Mouse (Mus musculus) myocyte (in vitro differentiated cells): Measurements from ENCODE around the gene Olfr1417. TPM values are rescaled to one million over a fixed set of nuclear protein-coding genes. Genes with fewer than 3 reads are reported as not detected.

Source experiments
- H3K27me3 ChIP-seq: one replicate; pipeline ENCODE4 v1.6.1; 2011; ENCODE audit not compliant: control insufficient read depth, insufficient read depth, insufficient read length
- H3K36me3 ChIP-seq: one replicate; pipeline ENCODE4 v1.6.1; 2011; ENCODE audit not compliant: control insufficient read depth, insufficient read depth
- H3K4me2 ChIP-seq: one replicate; pipeline ENCODE4 v1.6.1; 2011; ENCODE audit warnings: low read depth, control low read depth
- H3K4me3 ChIP-seq: one replicate; pipeline ENCODE4 v1.5.1; 2011; ENCODE audit warnings: mild to moderate bottlenecking, control low read depth, moderate library complexity
- H3K79me2 ChIP-seq: one replicate; pipeline ENCODE4 v1.6.1; 2011; ENCODE audit not compliant: control insufficient read depth, insufficient read depth
- H3ac ChIP-seq: one replicate; pipeline ENCODE4 v1.6.1; 2011; ENCODE audit not compliant: control insufficient read depth, insufficient read length
- CEBPB ChIP-seq: IDR thresholded peaks from 2 replicates; pipeline ENCODE4 v1.6.1; 2011; ENCODE audit warnings: mild to moderate bottlenecking, moderate library complexity; ENCODE audit not compliant: poor library complexity, insufficient read depth, severe bottlenecking
- E2F4 ChIP-seq: IDR thresholded peaks from one replicate; pipeline ENCODE4 v1.6.1; 2011; ENCODE audit warnings: mild to moderate bottlenecking, control low read depth, moderate library complexity; ENCODE audit not compliant: insufficient read depth
- MAX ChIP-seq: IDR thresholded peaks from one replicate; pipeline ENCODE4 v1.6.1; 2011; ENCODE audit warnings: low read depth, mild to moderate bottlenecking, control low read depth
- MYOD1 ChIP-seq, 3 experiments: IDR thresholded peaks; one replicate each; pipeline ENCODE4 v1.6.1; 2011; ENCODE audit warnings: control low read depth in 2 of 3, low read depth in 2 of 3, mild to moderate bottlenecking in 2 of 3, moderate library complexity in 1 of 3; ENCODE audit not compliant: insufficient read length in 2 of 3, control insufficient read depth in 1 of 3
- MYOG ChIP-seq, 3 experiments: IDR thresholded peaks; one replicate each; pipeline ENCODE4 v1.6.1; 2011; ENCODE audit warnings: control low read depth in 2 of 3, low read depth in 2 of 3, mild to moderate bottlenecking in 2 of 3; ENCODE audit not compliant: insufficient read length in 2 of 3, control insufficient read depth in 1 of 3, insufficient read depth in 1 of 3
- POLR2A ChIP-seq: IDR thresholded peaks from one replicate; pipeline ENCODE4 v1.6.1; 2011; ENCODE audit warnings: low read depth, mild to moderate bottlenecking, control low read depth, moderate library complexity; ENCODE audit not compliant: insufficient read length
- POLR2AphosphoS2 ChIP-seq: IDR thresholded peaks from one replicate; pipeline ENCODE4 v1.6.1; 2011; ENCODE audit warnings: low read depth, control low read depth; ENCODE audit not compliant: insufficient read length
- REST ChIP-seq: IDR thresholded peaks from one replicate; pipeline ENCODE4 v1.6.1; 2011; ENCODE audit warnings: mild to moderate bottlenecking, control low read depth, moderate library complexity; ENCODE audit not compliant: insufficient read depth, insufficient read length
- SRF ChIP-seq: IDR thresholded peaks from one replicate; pipeline ENCODE4 v1.6.1; 2011; ENCODE audit warnings: low read depth; ENCODE audit not compliant: control insufficient read depth, insufficient read length
- TCF12 ChIP-seq: IDR thresholded peaks from one replicate; pipeline ENCODE4 v1.6.1; 2011; ENCODE audit warnings: mild to moderate bottlenecking, control low read depth; ENCODE audit not compliant: poor library complexity, insufficient read depth, severe bottlenecking
- TCF3 ChIP-seq: IDR thresholded peaks from one replicate; pipeline ENCODE4 v1.6.1; 2011; ENCODE audit warnings: low read depth, control low read depth; ENCODE audit not compliant: insufficient read length
- USF1 ChIP-seq: IDR thresholded peaks from one replicate; pipeline ENCODE4 v1.6.1; 2011; ENCODE audit warnings: low read depth, mild to moderate bottlenecking, control low read depth, moderate library complexity
- polyA plus RNA-seq: library from polyadenylated mRNA; unstranded; fragments of >200 nt; fragmentation: generic; extraction: Trizol; gene quantifications from one replicate; pipeline ENCODE4 v1.2.1, GENCODE M21; 2012; ENCODE audit warnings: missing spikeins

Olfr1417 gene
- polyA plus RNA-seq, 1 experiment: not detected

GRCm38 (mm10) chr19:11793741-11794359, 45.2 kb downstream of the Olfr1417 start:
- no peak overlapping the region for H3K4me3 ChIP-seq
- TF ChIP-seq POLR2A (no peak), REST (no peak), MYOG (IDR thresholded peaks at IDR 0.05; ENCODE audit: control insufficient read depth in 1 of 3, insufficient read depth in 1 of 3, insufficient read length in 2 of 3, low read depth in 2 of 3) (no peak), CEBPB (no peak)
- H3K36me3 ChIP-seq: no peaks in the 10 kb centered on the region
- H3K4me2 ChIP-seq: no peak overlapping the region
- no peak overlapping the region for H3ac ChIP-seq
- no peaks in the 10 kb centered on the region for H3K79me2 ChIP-seq
- no peaks in the 10 kb centered on the region for H3K27me3 ChIP-seq

- no peak overlapping the region for H3K4me3 ChIP-seq
- no peaks in the 10 kb centered on the region for H3K36me3 ChIP-seq
- H3K79me2 ChIP-seq: no peaks in the 10 kb centered on the region
- TF ChIP-seq E2F4 (no peak), POLR2AphosphoS2 (no peak), POLR2A (no peak), TCF3 (no peak), MYOD1 (IDR thresholded peaks at IDR 0.05; ENCODE audit: control insufficient read depth in 1 of 3, insufficient read length in 2 of 3, low read depth in 2 of 3) (no peak)
- H3K27me3 ChIP-seq: no peaks in the 10 kb centered on the region
- H3ac ChIP-seq: no peak overlapping the region
- no peak overlapping the region for H3K4me2 ChIP-seq
Measured at GRCm38 (mm10) chr19:11791825-11792224, 47.2 kb downstream of the Olfr1417 start.

DNA sequence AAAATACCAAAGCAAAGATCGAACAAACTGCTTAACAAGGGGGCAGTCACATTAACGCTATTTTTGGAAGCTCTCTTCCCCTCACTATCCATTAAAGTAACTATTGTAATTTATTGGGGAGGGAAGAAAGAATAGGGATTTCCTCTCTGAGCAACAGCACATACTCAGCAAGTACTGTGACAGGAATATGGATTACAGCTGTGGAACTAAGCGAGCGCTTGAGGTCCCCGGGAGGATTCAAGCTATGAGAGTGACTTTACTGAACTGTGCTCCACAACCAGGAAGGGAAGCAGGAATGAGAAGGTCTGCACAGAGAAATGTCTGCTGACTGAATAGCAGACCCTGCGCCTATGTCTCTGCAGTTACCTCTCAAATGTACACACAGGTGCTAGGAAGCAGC, 50.1 kb downstream of the Olfr1417 start:
- TF ChIP-seq POLR2A (no peak), USF1 (no peak), POLR2AphosphoS2 (no peak), MAX (no peak), E2F4 (no peak), MYOD1 (IDR thresholded peaks at IDR 0.05; ENCODE audit: control insufficient read depth in 1 of 3, insufficient read length in 2 of 3, low read depth in 2 of 3) (no peak)
- Histone ChIP-seq H3ac (no peak overlapping the region), H3K4me3 (no peak overlapping the region), H3K27me3 (no peaks in the 10 kb centered on the region), H3K79me2 (no peaks in the 10 kb centered on the region), H3K36me3 (no peaks in the 10 kb centered on the region), H3K4me2 (no peak overlapping the region)

DNA sequence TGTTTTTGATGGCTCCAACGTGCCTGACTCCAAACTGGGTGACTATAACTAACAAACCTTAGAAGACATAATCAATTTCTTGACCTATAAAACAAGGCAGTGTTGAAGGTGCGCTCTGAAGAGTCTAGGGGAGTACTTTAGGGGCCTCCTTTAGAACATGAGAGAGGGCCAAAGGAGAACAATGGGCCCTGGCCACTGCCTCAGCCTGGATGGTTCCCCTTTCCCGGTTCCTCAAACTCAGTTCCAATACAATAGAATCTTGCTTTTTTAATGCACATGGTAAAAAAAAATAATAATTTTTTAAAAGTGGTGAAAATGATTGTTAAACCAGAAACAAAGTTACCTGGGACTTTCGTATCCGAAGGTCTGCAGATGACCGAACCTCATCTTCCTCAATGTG, 51.2 kb downstream of the Olfr1417 start:
- Histone ChIP-seq H3K79me2 (no peaks in the 10 kb centered on the region), H3K27me3 (no peaks in the 10 kb centered on the region), H3K36me3 (no peaks in the 10 kb centered on the region), H3K4me2 (no peak overlapping the region), H3ac (no peak overlapping the region), H3K4me3 (no peak overlapping the region)
- TF ChIP-seq MAX: no peak
- no peak for TF ChIP-seq MYOD1 (IDR thresholded peaks at IDR 0.05; ENCODE audit: control insufficient read depth in 1 of 3, insufficient read length in 2 of 3, low read depth in 2 of 3)
- no peak for TF ChIP-seq MYOG (IDR thresholded peaks at IDR 0.05; ENCODE audit: control insufficient read depth in 1 of 3, insufficient read depth in 1 of 3, insufficient read length in 2 of 3, low read depth in 2 of 3)
- TF ChIP-seq TCF3: no peak
- TF ChIP-seq SRF: no peak
- TF ChIP-seq REST: no peak
- TF ChIP-seq USF1: no peak
- no peak for TF ChIP-seq POLR2A
- no peak for TF ChIP-seq CEBPB
- TF ChIP-seq E2F4: no peak
- no peak for TF ChIP-seq POLR2AphosphoS2
- no peak for TF ChIP-seq TCF12

GRCm38 (mm10) chr19:11785409-11786154, 53.4 kb downstream of the Olfr1417 start:
- TF ChIP-seq E2F4 (no peak), MYOG (IDR thresholded peaks at IDR 0.05; ENCODE audit: control insufficient read depth in 1 of 3, insufficient read depth in 1 of 3, insufficient read length in 2 of 3, low read depth in 2 of 3) (no peak), MYOD1 (IDR thresholded peaks at IDR 0.05; ENCODE audit: control insufficient read depth in 1 of 3, insufficient read length in 2 of 3, low read depth in 2 of 3) (no peak), MAX (no peak), REST (no peak), TCF12 (no peak), POLR2AphosphoS2 (no peak), POLR2A (no peak), SRF (no peak), USF1 (no peak), CEBPB (no peak), TCF3 (no peak)
- Histone ChIP-seq H3K27me3 (no peaks in the 10 kb centered on the region), H3K4me3 (no peak overlapping the region), H3ac (no peak overlapping the region), H3K4me2 (no peak overlapping the region), H3K79me2 (no peaks in the 10 kb centered on the region), H3K36me3 (no peaks in the 10 kb centered on the region)
